Mouse (Mus musculus): ENCODE results near the gene Gm11099.

Gm11099 gene

GRCm38 (mm10) chr2:58859134-58859533, at the start of gene Gm11099:
Gm11099 (plus strand) TSS chr2:58859434.
- DNase-seq (ENCODE audit: extremely low read depth, low read depth, low spot score): no peak

- no peak for DNase-seq (ENCODE audit: extremely low read depth, low read depth, low spot score)
Observed at GRCm38 (mm10) chr2:58812941-58813340, 46.3 kb upstream of the Gm11099 start.

- peak; percentile 10 for DNase-seq (ENCODE audit: extremely low read depth, low read depth, low spot score)
Observed at GRCm38 (mm10) chr2:58828910-58829600, 30.2 kb upstream of the Gm11099 start.

- peak; percentile 21 for DNase-seq (ENCODE audit: extremely low read depth, low read depth, low spot score)
Observed at GRCm38 (mm10) chr2:58829981-58830742, 29.1 kb upstream of the Gm11099 start.

GRCm38 (mm10) chr2:58832253-58832980, 26.8 kb upstream of the Gm11099 start:
- no peak for DNase-seq (ENCODE audit: extremely low read depth, low read depth, low spot score)

- DNase-seq (ENCODE audit: extremely low read depth, low read depth, low spot score): no peak
Observed at GRCm38 (mm10) chr2:58841021-58841420, 18.2 kb upstream of the Gm11099 start.

- DNase-seq (ENCODE audit: extremely low read depth, low read depth, low spot score): no peak
Observed at GRCm38 (mm10) chr2:58842443-58842842, 16.8 kb upstream of the Gm11099 start.

- no peak for DNase-seq (ENCODE audit: extremely low read depth, low read depth, low spot score)
Observed at GRCm38 (mm10) chr2:58844499-58844898, 14.7 kb upstream of the Gm11099 start.

GRCm38 (mm10) chr2:58879876-58880275, 20.6 kb downstream of the Gm11099 start:
- no peak for DNase-seq (ENCODE audit: extremely low read depth, low read depth, low spot score)

- no peak for DNase-seq (ENCODE audit: extremely low read depth, low read depth, low spot score)
Observed at GRCm38 (mm10) chr2:58905057-58905456, 45.8 kb downstream of the Gm11099 start.

- no peak for DNase-seq (ENCODE audit: extremely low read depth, low read depth, low spot score)
Observed at GRCm38 (mm10) chr2:58906814-58907516, 47.7 kb downstream of the Gm11099 start.

- no peak for DNase-seq (ENCODE audit: extremely low read depth, low read depth, low spot score)
Observed at GRCm38 (mm10) chr2:58912339-58912738, 53.1 kb downstream of the Gm11099 start.

GRCm38 (mm10) chr2:58918351-58918750, 59.1 kb downstream of the Gm11099 start:
- DNase-seq (ENCODE audit: extremely low read depth, low read depth, low spot score): no peak

- DNase-seq (ENCODE audit: extremely low read depth, low read depth, low spot score): no peak
Observed at GRCm38 (mm10) chr2:58925551-58925950, 66.3 kb downstream of the Gm11099 start.

GRCm38 (mm10) chr2:58941361-58941760, 82.1 kb downstream of the Gm11099 start:
- DNase-seq (ENCODE audit: extremely low read depth, low read depth, low spot score): no peak

- no peak for DNase-seq (ENCODE audit: extremely low read depth, low read depth, low spot score)
Observed at GRCm38 (mm10) chr2:58948796-58949195, 89.6 kb downstream of the Gm11099 start.

- no peak for DNase-seq (ENCODE audit: extremely low read depth, low read depth, low spot score)
Observed at GRCm38 (mm10) chr2:58952101-58952500, 92.9 kb downstream of the Gm11099 start.

GRCm38 (mm10) chr2:58956351-58956750, 97.1 kb downstream of the Gm11099 start:
- no peak for DNase-seq (ENCODE audit: extremely low read depth, low read depth, low spot score)

- no peak for DNase-seq (ENCODE audit: extremely low read depth, low read depth, low spot score)
Observed at GRCm38 (mm10) chr2:58956770-58957300, 97.6 kb downstream of the Gm11099 start.

All from fat pad, adult 2 months (tissue).